Mouse (Mus musculus): ENCODE measurements around the gene Lrba. TPM values are rescaled to one million over a fixed set of nuclear protein-coding genes. Genes with fewer than 3 reads are reported as not detected.
A peak's percentile ranks its signal among the peaks of the same experiment; 100 is the strongest.

Lrba gene
- total RNA-seq, 2 experiments from 2014 or later = 21.3 TPM

DNA sequence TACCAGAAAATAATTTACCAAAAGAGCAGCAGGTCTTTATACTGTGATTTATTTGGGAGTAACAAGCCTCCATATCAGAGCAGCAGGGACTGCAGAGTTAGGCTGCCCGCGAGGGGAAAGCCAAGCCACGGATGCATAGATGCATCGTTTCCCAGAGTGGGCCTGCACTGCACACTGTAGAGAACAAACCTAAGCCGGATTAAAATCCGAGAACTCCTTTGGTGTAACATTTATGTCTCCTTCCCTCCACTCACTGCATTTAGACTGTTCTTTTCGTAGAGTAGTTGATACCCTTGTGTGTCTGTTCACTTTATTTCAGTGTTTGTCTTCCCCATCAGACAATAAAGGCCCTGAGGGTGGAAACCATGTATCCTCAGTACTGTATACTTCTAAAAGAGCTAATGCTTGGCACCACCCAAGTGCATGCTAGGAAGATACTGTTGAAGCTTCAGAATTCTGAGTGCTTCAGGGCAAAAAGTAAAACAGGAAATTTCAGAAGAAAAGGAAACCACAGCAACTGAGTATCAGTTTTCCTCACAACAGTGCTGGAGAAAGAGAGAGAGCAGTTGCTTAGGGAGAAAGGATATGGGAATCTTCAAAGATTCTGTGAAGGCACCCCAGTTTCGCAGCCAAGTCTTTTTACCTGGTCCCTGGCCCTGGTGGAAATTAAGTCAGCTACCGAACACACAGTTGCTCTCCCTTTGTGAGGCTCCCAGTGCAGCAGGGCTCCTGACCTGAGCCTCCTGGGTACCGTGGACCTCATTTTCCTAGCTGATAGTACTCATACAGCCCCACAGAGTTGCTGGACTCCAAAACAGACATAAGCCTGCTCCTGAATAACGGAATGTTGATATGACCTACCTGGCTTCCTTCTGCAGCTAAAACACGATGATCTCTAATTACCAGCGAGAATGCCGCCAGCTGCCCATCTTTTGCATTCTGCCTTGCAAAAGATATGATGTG, 530.4 kb downstream of the Lrba start:
- no peak for DNase-seq (ENCODE audit: low spot score in 2 of 2)

- DNase-seq (ENCODE audit: low spot score in 2 of 2) = no peak
These were observed 532.1 kb downstream of the Lrba start for GRCm38 (mm10) chr3:86756548-86756947.

DNA sequence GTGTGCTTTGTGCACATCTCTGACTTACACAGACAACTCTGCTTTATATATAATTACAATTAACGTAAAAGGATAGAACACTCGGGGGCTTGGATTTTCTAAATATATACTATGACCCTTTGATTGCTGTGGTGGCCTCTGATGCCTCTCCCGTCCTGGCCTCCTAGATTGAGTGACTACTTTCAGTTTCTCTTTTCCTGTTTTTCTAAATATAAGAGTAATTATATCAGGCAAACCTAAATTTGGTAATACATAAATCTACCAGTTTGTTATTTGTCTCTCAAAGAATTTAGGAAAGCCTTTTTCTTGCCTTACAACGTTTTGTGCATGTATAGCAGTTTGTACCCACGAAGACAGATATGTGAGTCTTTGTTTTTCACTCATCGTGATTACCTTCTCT, 534.2 kb downstream of the Lrba start:
- no peak for DNase-seq (ENCODE audit: low spot score in 2 of 2)

GRCm38 (mm10) chr3:86759383-86759782, 534.9 kb downstream of the Lrba start:
- DNase-seq (ENCODE audit: low spot score in 2 of 2) = no peak

GRCm38 (mm10) chr3:86759834-86760233, 535.4 kb downstream of the Lrba start:
- no peak for DNase-seq (ENCODE audit: low spot score in 2 of 2)

DNA sequence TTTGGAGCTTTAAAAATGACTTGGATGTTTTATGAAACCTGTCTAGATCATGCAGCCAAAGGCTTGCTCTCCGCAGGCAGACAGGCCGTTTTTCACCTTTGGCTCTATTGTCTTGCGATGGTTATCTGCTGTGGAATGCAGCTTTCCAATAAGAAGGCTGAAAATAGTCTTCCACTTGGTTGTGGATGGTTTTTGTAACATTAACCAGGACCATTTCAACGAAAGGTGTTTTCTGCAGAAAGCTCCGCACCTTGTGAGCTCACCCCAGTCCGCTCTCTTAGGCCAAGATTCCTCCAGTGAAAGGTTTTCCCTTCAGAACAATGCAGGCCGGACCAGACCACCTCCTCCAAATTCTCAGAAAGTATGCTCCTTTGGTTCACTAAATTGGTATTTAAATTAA, 536.0 kb downstream of the Lrba start:
- no peak for DNase-seq (ENCODE audit: low spot score in 2 of 2)

DNA sequence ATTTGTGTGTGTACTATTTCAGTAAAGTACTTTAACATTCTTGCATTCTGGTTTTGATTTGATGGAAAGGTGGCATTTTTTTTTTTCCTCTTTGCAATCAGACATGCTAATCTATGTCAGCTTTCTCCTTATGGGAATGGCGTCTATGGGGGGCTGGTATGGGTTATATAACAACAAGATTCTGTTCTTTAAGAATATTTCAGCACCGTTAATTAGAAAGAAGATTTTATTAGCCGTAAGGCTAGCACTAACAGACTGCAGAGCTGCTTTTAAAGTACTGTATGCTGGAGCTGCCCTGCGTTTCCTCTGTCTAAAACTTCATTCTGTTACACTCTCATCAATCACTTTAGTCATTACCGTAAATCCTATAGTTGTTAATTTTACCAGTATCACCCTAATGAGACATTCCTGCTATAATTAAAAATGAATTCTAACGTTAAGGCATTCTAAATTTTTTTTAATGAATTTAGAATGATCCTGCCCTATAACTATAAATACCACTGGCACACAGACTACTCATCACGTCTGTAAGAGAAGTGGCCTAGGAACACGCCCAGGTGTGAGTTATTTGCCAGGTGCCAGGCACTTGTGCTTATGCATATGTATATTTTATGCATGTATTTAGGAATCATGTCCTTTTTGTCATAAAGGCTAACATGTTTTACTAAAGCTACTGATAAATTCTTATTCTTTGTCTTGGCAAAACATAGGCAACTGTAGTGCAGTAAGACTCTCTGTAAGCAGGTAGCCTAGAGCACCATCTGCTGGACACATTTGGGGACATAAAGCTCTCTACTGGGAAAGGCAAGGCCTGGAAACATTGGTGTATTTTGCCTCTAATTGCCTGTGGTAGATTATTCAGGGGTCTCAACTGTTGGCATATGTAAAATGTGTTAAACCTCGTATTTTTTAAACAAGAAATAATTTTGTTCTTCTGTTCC, 536.9 kb downstream of the Lrba start:
- peak; percentile 83 to 86 for DNase-seq (ENCODE audit: low spot score in 2 of 2)

GRCm38 (mm10) chr3:86762036-86762415, 537.5 kb downstream of the Lrba start:
- DNase-seq (ENCODE audit: low spot score in 2 of 2) = no peak

- no peak for DNase-seq (ENCODE audit: low spot score in 2 of 2)
These were observed 538.0 kb downstream of the Lrba start for GRCm38 (mm10) chr3:86762456-86762855.

DNA sequence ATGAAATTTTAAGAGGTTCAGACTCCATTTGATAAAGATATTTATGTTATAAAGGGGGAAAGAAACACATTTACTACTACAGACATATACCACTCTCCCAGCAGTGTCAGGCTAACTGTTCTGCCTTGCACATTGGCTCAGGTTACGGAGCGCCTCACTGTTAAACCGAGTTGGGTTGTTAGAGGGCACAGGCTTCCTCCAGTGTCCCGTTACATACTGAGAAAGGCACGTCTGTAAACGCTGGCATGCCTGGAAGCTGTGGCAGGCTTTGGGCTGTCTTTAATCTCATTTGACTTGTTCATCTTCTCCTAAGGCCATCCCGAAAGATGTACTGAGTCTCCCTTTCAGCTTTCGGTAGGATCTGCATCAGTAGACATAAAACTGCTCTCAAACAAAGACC, 544.1 kb downstream of the Lrba start:
- DNase-seq (ENCODE audit: low spot score in 2 of 2) = no peak

- no peak for DNase-seq (ENCODE audit: low spot score in 2 of 2)
These were observed 544.5 kb downstream of the Lrba start for GRCm38 (mm10) chr3:86768969-86769368.

- no peak for DNase-seq (ENCODE audit: low spot score in 2 of 2)
These were observed 550.3 kb downstream of the Lrba start for GRCm38 (mm10) chr3:86774566-86775443.

GRCm38 (mm10) chr3:86775444-86775828, 551.0 kb downstream of the Lrba start:
- no peak for DNase-seq (ENCODE audit: low spot score in 2 of 2)

- DNase-seq (ENCODE audit: low spot score in 2 of 2) = no peak
These were observed 555.2 kb downstream of the Lrba start for GRCm38 (mm10) chr3:86779704-86780103.

DNA sequence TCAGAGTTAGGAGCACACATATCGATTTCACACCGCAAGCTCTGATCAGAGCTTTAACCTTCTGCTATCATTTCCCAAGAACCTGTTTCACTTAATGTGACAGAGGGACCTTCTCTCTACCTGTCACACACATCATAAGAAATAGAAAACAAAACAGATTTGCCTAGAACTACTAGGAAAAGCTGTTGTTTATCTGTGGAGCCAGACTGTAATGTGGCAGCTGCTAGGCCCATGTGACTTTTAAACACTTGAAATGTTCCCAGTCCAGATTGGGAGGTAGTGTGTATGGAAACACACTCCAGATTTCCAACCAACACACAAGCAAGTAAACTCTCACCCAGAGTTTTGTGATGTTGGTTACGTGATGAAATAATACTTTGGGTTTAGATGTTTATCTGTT, 559.6 kb downstream of the Lrba start:
- DNase-seq (ENCODE audit: low spot score in 2 of 2) = no peak

GRCm38 (mm10) chr3:86784930-86785329, 560.5 kb downstream of the Lrba start:
- DNase-seq (ENCODE audit: low spot score in 2 of 2) = no peak

DNA sequence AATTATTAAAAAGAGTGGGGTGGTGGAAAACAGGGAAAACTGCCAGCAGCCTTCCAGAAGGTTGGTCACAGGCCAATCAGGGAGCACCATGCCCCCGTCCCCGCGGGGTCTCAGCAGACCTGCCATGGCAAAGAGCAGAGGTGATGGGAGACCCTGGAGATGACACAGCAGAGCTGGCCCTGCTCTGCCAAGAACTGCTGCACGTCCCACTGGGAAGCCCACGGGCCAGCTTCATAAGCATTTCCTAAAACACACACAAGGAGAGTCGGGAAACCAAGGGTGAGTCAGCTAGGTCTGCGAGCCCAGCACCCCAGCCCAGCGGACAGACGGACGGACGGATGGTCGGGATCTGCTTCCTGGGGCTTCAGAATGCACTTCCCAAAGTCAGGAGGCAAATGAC, 561.8 kb downstream of the Lrba start:
- peak in 1 of 2 experiments; percentile 19 for DNase-seq (ENCODE audit: low spot score in 2 of 2)

- DNase-seq (ENCODE audit: low spot score in 2 of 2) = peak; percentile 79 to 81
These were observed 562.4 kb downstream of the Lrba start for GRCm38 (mm10) chr3:86786845-86787351.

GRCm38 (mm10) chr3:86787423-86788123, 563.1 kb downstream of the Lrba start:
- DNase-seq (ENCODE audit: low spot score in 2 of 2) = no peak

GRCm38 (mm10) chr3:86788711-86789110, 564.2 kb downstream of the Lrba start:
- peak; percentile 82 to 83 for DNase-seq (ENCODE audit: low spot score in 2 of 2)
